Mouse (Mus musculus): Measurements from ENCODE around the gene Slc1a2.

DNA sequence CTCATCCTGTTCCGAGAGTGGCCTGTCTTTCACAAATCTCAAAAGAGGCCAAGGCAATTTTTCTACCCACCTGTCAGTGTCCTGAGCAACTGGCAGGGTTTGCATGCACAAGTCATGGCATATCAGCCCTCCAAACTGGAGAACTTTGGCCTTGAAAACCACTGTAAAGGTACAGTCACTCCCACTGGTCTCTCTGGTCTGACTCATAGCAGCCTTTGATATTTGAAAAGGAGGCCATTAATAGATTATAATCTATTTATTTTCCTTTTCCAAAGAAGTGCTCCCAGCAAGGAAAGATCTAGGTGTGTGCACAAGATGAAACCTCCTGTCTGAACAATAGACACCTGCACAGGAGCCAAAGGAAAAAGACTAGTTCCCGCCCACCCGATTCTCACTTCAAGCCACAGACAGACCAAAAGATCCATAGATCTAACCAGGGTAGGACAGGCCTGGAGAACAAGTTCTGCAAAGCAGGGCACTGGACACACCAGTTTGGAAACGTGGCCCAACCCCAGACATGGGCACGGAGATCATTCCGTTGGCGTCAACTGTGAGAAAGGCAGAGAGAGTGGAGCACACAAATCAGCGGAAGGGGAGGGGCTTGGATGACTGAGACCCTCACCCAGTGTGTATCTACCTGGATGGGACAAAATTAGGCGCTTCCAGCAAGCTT, 167.6 kb downstream of the Slc1a2 start:
- no peak for TF ChIP-seq CTCF (IDR thresholded peaks at IDR 0.05; ENCODE audit: low read depth, low read length)
- TF ChIP-seq POLR2A (IDR thresholded peaks at IDR 0.05; ENCODE audit: extremely low read depth, insufficient read depth, low read length) = no peak

Data from liver, adult 2 months (tissue).